Mouse (Mus musculus): ENCODE measurements around the gene Chmp5.
"Not testable (repeated sequence)": the region's sequence is repeated elsewhere in the genome, so short reads cannot be mapped to it uniquely, and the experiment has no call there.

The Chmp5 gene

GRCm38 (mm10) chr4:40948160-40948708, at the start of gene Chmp5, which contains the start of gene Bag1:
Gene Chmp5 (plus strand): TSS chr4:40948407.
Gene Bag1 (minus strand): TSS chr4:40948294.
- peak; percentile 99 for DNase-seq

- no peak for DNase-seq
Observed at GRCm38 (mm10) chr4:40898476-40899044, 49.6 kb upstream of the Chmp5 start.

- no peak for DNase-seq
Observed at GRCm38 (mm10) chr4:40899264-40899663, 48.9 kb upstream of the Chmp5 start.

- DNase-seq, result no peak
Observed at GRCm38 (mm10) chr4:40900071-40900470, 48.1 kb upstream of the Chmp5 start.

- DNase-seq, result no peak
Observed at GRCm38 (mm10) chr4:40900612-40901011, 47.6 kb upstream of the Chmp5 start.

GRCm38 (mm10) chr4:40906298-40906697, 41.9 kb upstream of the Chmp5 start:
- no peak for DNase-seq

GRCm38 (mm10) chr4:40908261-40908969, 39.8 kb upstream of the Chmp5 start:
- peak; percentile 82 for DNase-seq

- no peak for DNase-seq
Observed at GRCm38 (mm10) chr4:40914287-40914867, 33.8 kb upstream of the Chmp5 start.

GRCm38 (mm10) chr4:40915947-40916346, 32.3 kb upstream of the Chmp5 start:
- DNase-seq, result no peak

- DNase-seq, result peak; percentile 37
Observed at GRCm38 (mm10) chr4:40916592-40917155, 31.5 kb upstream of the Chmp5 start.

- DNase-seq, result peak; percentile 39
Observed at GRCm38 (mm10) chr4:40919785-40920184, 28.4 kb upstream of the Chmp5 start, which contains the start of gene Spink4. Gene Spink4 (plus strand): TSS chr4:40920052.

GRCm38 (mm10) chr4:40920576-40920975, 27.6 kb upstream of the Chmp5 start:
- no peak for DNase-seq

GRCm38 (mm10) chr4:40921288-40921687, 26.9 kb upstream of the Chmp5 start:
- DNase-seq, result no peak

GRCm38 (mm10) chr4:40923087-40923651, 25.0 kb upstream of the Chmp5 start:
- peak; percentile 74 for DNase-seq

- DNase-seq, result no peak
Observed at GRCm38 (mm10) chr4:40925568-40925967, 22.6 kb upstream of the Chmp5 start.

GRCm38 (mm10) chr4:40929046-40929445, 19.2 kb upstream of the Chmp5 start:
- no peak for DNase-seq

- no peak for DNase-seq
Observed at GRCm38 (mm10) chr4:40933694-40934093, 14.5 kb upstream of the Chmp5 start.

GRCm38 (mm10) chr4:40934369-40934768, 13.8 kb upstream of the Chmp5 start:
- DNase-seq, result not testable (repeated sequence)

- DNase-seq, result no peak
Observed at GRCm38 (mm10) chr4:40936175-40936839, 11.9 kb upstream of the Chmp5 start.

GRCm38 (mm10) chr4:40938793-40939192, 9.4 kb upstream of the Chmp5 start:
- no peak for DNase-seq

- no peak for DNase-seq
Observed at GRCm38 (mm10) chr4:40943651-40944050, 4.6 kb upstream of the Chmp5 start.

- no peak for DNase-seq
Observed at GRCm38 (mm10) chr4:40946516-40947121, 1.6 kb upstream of the Chmp5 start.
